Mouse (Mus musculus) kidney, adult 2 months (tissue): ENCODE measurements around the gene Tet2.

ENCODE experiments used
- CTCF ChIP-seq: fragments of 200-500 bp; conservative IDR thresholded peaks from 2 replicates; pipeline ENCODE4 v1.5.1; 2011; ENCODE audit warnings: low read depth, mild to moderate bottlenecking, control low read depth, low read length, moderate library complexity, mixed read lengths; ENCODE audit not compliant: insufficient read depth, insufficient read length
- POLR2A ChIP-seq: fragments of 200-500 bp; IDR thresholded peaks from one replicate; pipeline ENCODE4 v1.6.1; 2011; ENCODE audit warnings: low read depth, low read length, control low read depth

GRCm38 (mm10) chr3:133541000-133541399 is 3.9 kb downstream of the Tet2 start:
- TF ChIP-seq CTCF = no peak
- no peak for TF ChIP-seq POLR2A
